Mouse (Mus musculus): ENCODE data around the gene Cdhr4. TPM values are rescaled to one million over a fixed set of nuclear protein-coding genes. Genes with fewer than 3 reads are reported as not detected.
"Not testable (repeated sequence)": the region's sequence is repeated elsewhere in the genome, so short reads cannot be mapped to it uniquely, and the experiment has no call there.

Cdhr4 gene
- polyA plus RNA-seq, 1 experiment: 5.2 TPM

DNA sequence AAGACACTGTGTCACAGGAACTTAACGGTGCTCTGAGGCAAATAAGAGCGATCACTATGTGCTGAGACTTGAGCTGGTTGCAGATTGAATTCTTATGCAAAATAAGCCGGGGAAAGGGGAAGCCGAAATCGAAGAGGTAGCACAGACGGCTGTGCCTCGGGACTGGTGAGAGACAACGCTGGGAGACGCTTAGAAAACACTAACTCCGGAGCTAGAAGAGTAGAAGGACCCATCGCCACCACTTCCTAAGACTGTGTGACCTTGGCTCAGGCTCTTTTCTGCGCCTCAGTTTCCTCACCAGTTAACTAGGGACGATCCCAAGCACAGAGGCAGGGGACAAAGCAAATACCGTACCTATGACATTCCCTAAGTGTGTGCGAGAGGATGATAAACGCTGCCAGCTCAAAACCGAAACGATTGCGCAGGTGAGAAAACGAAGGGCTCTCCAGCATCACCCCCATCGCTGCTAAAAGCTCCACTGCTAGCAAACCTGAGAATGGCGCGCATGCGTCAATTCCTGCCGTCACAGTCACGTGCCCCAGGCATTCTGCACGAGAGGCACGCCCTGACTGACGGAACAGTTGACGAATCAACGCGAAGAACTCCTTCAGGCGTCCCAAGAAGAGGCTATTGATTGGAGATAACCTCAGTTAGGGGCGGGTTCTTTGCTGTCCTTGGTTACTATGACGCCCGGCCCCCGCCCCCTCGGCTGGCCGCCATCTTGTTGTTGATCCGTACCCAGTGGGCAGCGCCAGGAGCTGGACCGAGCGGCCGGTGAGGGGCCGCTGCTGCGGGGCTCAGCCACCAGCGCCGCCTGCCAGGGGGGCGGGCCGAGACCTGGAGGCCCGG lies 9.8 kb downstream of the Cdhr4 start, which contains the start of gene Ip6k1:
TSS of gene Ip6k1 (plus strand) at position 580 of the 849 bp plus-strand sequence.
- TF ChIP-seq CTCF (IDR thresholded peaks at IDR 0.05; ENCODE audit: low read depth, low read length): no peak
- TF ChIP-seq POLR2A (IDR thresholded peaks at IDR 0.05; ENCODE audit: borderline replicate concordance, low read depth, low read length): no peak
- Histone ChIP-seq H3K4me1 (ENCODE audit: control insufficient read depth, insufficient read depth, low read length) (peaks cover 24% of the 10 kb centered on the region), H3K27ac (ENCODE audit: insufficient read depth, low read depth, low read length) (peak within 1 kb of the TSS; percentile 57)

DNA sequence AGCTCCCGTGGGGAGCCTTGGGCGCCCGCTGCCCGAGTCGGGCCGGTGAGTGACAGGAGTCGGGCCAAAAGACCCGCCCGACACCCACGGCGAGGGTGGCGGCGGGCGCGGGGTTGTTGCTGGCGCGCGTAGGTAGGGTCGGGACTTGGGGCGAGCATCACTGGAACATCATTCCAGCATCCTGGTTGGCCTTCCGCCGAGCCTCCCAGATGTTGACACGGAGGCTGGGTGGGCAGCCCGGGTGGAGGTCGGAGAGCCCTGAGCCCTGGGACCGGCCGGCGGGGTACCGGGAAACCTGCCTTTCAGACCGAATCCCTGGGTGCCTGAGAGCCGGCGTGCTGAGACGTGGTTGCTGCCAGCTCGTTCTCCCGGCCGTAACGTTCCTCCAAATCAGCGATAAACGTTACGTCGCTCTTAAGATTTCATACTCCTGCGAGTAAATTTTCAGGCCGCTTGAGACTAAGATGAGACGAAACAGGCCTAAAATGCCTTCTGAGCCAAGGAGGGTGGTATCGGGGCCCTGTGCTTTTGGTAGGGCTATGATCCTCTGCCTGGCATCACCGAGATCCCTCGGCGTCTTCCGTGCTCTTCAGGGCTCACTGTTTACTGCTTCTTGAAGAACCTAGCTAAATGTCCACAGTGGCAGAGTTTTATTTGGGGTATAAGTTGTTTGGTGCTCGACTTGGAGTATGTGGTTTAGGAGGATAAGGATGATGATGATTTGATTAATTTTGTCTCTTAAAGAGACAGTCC lies 10.7 kb downstream of the Cdhr4 start:
- H3K27ac ChIP-seq (ENCODE audit: insufficient read depth, low read depth, low read length): peak overlapping the region; percentile 37
- TF ChIP-seq POLR2A (IDR thresholded peaks at IDR 0.05; ENCODE audit: borderline replicate concordance, low read depth, low read length) (no peak), CTCF (IDR thresholded peaks at IDR 0.05; ENCODE audit: low read depth, low read length) (no peak)
- H3K4me1 ChIP-seq (ENCODE audit: control insufficient read depth, insufficient read depth, low read length): peaks cover 22% of the 10 kb centered on the region
- H3K4me3 ChIP-seq (ENCODE audit: insufficient read depth, low read length): peak overlapping the region; percentile 85

More for the DNA sequence above, 9.8 kb downstream of the Cdhr4 start, which contains the start of gene Ip6k1:
- H3K4me3 ChIP-seq (ENCODE audit: insufficient read depth, low read length): peak within 1 kb of the TSS; percentile 85

DNA sequence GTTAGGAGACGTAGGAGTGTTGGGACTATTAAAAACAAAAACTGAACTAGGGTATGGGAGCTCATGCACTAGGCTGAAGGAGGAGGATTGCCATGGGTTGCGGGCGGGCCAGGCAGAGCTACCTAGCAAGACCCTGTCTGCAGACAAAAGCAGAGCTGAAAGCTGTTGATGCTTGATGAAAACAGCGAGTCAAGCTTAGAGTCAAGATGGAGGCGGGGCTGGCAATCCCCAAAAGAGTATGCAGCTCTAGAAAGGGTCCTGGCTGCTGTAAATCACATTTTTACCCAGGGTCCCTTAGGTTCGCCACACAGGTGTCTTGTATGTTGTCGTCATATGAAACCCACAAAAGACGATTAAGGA lies 11.2 kb downstream of the Cdhr4 start:
- TF ChIP-seq POLR2A (IDR thresholded peaks at IDR 0.05; ENCODE audit: borderline replicate concordance, low read depth, low read length) (no peak), CTCF (IDR thresholded peaks at IDR 0.05; ENCODE audit: low read depth, low read length) (no peak)
- no peak overlapping the region for H3K27ac ChIP-seq (ENCODE audit: insufficient read depth, low read depth, low read length)
- H3K4me1 ChIP-seq (ENCODE audit: control insufficient read depth, insufficient read depth, low read length): peaks cover 23% of the 10 kb centered on the region
- H3K4me3 ChIP-seq (ENCODE audit: insufficient read depth, low read length): peak overlapping the region; percentile 85

DNA sequence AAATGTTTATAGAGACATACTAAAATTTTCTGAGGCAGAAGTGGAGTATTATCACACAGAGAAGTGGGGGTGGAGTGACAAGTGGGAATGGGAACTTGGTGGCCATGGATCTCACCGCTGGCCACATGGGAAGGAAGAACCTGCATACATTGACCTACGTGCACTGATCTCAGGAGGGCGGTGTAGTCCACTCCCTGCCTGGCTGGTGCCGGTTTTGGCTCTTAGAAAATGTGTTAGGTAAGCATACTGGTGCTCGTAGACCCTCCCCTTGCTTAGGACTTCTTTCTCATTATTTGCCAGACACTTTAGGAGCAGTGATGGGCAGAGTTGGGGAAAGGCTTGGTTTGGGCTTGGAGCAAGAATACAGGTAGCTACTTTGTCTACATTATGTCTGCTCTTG lies 15.7 kb downstream of the Cdhr4 start:
- H3K4me3 ChIP-seq (ENCODE audit: insufficient read depth, low read length): no peak overlapping the region
- no peak for TF ChIP-seq POLR2A (IDR thresholded peaks at IDR 0.05; ENCODE audit: borderline replicate concordance, low read depth, low read length)
- no peak for TF ChIP-seq CTCF (IDR thresholded peaks at IDR 0.05; ENCODE audit: low read depth, low read length)
- no peak overlapping the region for H3K27ac ChIP-seq (ENCODE audit: insufficient read depth, low read depth, low read length)
- H3K4me1 ChIP-seq (ENCODE audit: control insufficient read depth, insufficient read depth, low read length): peaks cover 34% of the 10 kb centered on the region

DNA sequence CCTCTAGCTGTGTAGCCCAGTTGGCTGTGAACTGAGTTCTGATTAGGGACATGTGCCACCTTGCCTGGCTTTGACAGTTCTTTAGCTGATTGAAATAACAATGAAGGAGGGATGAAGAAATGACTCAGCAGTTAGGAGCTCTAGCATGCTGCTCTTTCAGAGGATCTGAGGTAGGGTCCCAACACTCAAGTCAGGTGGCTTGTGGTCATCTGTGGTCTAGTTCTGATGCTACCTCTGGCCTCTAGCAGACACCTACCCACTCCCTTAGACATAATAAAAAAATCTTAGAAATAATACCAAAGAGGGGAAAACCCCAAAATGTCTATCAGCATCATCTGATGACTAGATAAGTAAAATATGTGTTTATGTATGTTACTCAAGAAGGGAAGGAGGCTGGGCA lies 18.1 kb downstream of the Cdhr4 start:
- H3K4me1 ChIP-seq (ENCODE audit: control insufficient read depth, insufficient read depth, low read length): peaks cover 22% of the 10 kb centered on the region
- no peak overlapping the region for H3K4me3 ChIP-seq (ENCODE audit: insufficient read depth, low read length)
- no peak for TF ChIP-seq POLR2A (IDR thresholded peaks at IDR 0.05; ENCODE audit: borderline replicate concordance, low read depth, low read length)
- no peak for TF ChIP-seq CTCF (IDR thresholded peaks at IDR 0.05; ENCODE audit: low read depth, low read length)
- H3K27ac ChIP-seq (ENCODE audit: insufficient read depth, low read depth, low read length): no peak overlapping the region

DNA sequence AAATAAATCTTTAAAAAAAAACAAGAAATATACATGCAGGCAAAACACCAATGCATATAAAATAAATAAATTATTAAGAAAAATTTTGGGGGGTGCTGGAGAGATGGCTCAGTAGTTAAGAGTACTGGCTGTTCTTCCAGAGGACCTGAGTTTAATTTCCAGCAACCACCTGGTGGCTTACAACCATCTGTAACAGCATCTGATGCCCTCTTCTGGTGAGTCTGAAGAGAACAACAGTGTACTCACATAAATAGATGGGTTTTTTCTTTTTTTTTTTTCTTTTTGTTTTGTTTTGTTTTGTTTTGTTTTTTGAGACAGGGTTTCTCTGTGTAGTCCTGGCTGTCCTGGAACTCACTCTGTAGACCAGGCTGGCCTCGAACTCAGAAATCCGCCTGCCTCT lies 21.3 kb downstream of the Cdhr4 start:
- not testable (repeated sequence) for H3K4me3 ChIP-seq (ENCODE audit: insufficient read depth, low read length); H3K27ac ChIP-seq (ENCODE audit: insufficient read depth, low read depth, low read length)
- H3K4me1 ChIP-seq (ENCODE audit: control insufficient read depth, insufficient read depth, low read length): peaks cover 11% of the 10 kb centered on the region

DNA sequence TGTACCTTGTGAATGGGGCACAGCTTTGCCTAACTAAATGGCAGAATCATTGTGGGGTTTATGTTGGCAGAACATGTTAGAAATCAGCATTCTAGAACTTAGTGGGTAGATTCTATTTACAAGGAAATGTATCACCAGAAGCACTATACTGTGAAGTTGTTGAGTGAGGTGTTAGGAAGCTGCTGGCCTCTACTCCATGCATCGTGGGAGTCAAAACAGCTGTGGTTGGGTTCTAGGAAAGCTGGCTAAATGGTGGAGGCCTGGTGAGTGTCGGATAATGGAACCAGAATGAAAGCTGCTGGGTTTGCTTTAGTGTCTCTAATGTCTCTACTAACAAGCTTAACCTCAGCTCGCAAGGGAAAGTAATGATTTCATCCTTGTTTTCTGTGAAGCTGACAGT lies 24.8 kb downstream of the Cdhr4 start:
- no peak for TF ChIP-seq CTCF (IDR thresholded peaks at IDR 0.05; ENCODE audit: low read depth, low read length)
- no peak for TF ChIP-seq POLR2A (IDR thresholded peaks at IDR 0.05; ENCODE audit: borderline replicate concordance, low read depth, low read length)
- Histone ChIP-seq H3K4me1 (ENCODE audit: control insufficient read depth, insufficient read depth, low read length) (0 out of 2 replicates have a peak, but pooled peaks cover 5% of the 10 kb centered on the region), H3K27ac (ENCODE audit: insufficient read depth, low read depth, low read length) (no peak overlapping the region), H3K4me3 (ENCODE audit: insufficient read depth, low read length) (no peak overlapping the region)

DNA sequence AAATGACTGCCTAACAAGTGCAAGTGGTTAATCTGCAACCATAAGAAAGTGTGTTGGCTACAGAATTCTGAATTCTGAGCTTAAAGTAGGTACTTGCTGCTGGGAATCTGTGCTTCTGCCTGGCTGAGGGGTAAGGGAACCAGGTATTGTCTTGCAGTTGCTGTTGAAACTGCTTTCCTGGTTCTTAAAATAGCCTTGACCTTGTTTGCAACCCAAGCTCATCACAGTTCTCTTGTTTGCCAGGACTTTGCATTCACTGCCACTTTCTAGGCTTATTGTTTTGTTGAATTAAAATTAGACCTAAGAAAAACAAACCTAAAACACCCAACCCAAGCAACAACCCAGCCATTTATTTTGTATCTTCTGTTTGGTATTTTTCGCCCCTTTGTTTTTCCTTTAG lies 28.4 kb downstream of the Cdhr4 start:
- no peak for TF ChIP-seq CTCF (IDR thresholded peaks at IDR 0.05; ENCODE audit: low read depth, low read length)
- no peak for TF ChIP-seq POLR2A (IDR thresholded peaks at IDR 0.05; ENCODE audit: borderline replicate concordance, low read depth, low read length)
- H3K27ac ChIP-seq (ENCODE audit: insufficient read depth, low read depth, low read length): no peak overlapping the region

DNA sequence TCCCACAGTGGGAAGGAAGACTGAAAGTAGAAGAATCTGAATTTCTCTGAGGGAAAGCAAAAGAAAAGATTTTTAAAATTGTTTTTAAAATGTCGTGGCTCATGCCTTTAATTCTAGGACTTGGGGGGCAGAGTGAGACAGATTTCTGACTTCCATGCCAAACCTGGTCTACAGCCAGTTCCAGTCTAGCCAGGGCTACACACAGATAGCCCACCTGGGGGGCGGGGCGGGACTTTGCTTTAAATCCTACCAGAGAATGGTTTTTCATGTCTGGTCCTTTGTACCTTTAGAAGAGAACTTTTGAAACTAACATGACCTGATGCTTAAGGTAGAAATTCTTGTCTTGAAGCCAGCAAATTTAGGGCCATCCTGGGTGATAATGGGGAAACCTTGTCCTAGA lies 30.9 kb downstream of the Cdhr4 start:
- no peak for TF ChIP-seq POLR2A (IDR thresholded peaks at IDR 0.05; ENCODE audit: borderline replicate concordance, low read depth, low read length)
- no peak for TF ChIP-seq CTCF (IDR thresholded peaks at IDR 0.05; ENCODE audit: low read depth, low read length)
- H3K27ac ChIP-seq (ENCODE audit: insufficient read depth, low read depth, low read length): no peak overlapping the region
- 0 out of 2 replicates have a peak, but pooled peaks cover 5% of the 10 kb centered on the region for H3K4me1 ChIP-seq (ENCODE audit: control insufficient read depth, insufficient read depth, low read length)
- H3K4me3 ChIP-seq (ENCODE audit: insufficient read depth, low read length): no peak overlapping the region

More for the DNA sequence above, 28.4 kb downstream of the Cdhr4 start:
- no peak overlapping the region for H3K4me3 ChIP-seq (ENCODE audit: insufficient read depth, low read length)
- 0 out of 2 replicates have a peak, but pooled peaks cover 5% of the 10 kb centered on the region for H3K4me1 ChIP-seq (ENCODE audit: control insufficient read depth, insufficient read depth, low read length)

DNA sequence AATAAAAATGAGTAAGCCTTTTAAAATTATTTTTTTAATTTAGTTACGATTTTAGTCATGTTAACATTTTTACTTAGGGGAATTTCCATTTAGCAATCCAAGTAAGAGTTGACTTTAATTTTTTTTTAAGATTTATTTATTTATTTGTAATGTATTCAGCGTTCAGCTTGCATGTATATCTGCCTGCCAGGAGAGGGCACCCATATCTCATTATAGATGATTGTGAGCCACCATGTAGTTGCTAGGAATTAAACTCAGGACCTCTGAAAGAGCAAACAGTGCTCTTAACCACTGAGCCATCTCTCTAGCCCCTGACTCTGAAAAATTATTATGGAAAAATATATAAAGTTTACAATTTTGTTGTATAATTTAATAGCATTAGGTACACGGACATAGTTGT lies 34.3 kb downstream of the Cdhr4 start:
- no peak overlapping the region for H3K4me3 ChIP-seq (ENCODE audit: insufficient read depth, low read length)
- no peak for TF ChIP-seq POLR2A (IDR thresholded peaks at IDR 0.05; ENCODE audit: borderline replicate concordance, low read depth, low read length)
- TF ChIP-seq CTCF (IDR thresholded peaks at IDR 0.05; ENCODE audit: low read depth, low read length): no peak

More for the DNA sequence above, 34.3 kb downstream of the Cdhr4 start:
- no peak overlapping the region for H3K27ac ChIP-seq (ENCODE audit: insufficient read depth, low read depth, low read length)
- H3K4me1 ChIP-seq (ENCODE audit: control insufficient read depth, insufficient read depth, low read length): no peaks in the 10 kb centered on the region

Measured in bone marrow macrophage, adult 2 months (primary cell).